Mouse (Mus musculus): ENCODE results near the gene Bpifa5.
A peak's percentile ranks its signal among the peaks of the same experiment; 100 is the strongest.
"Not testable (repeated sequence)": the region's sequence is repeated elsewhere in the genome, so short reads cannot be mapped to it uniquely, and the experiment has no call there.

Bpifa5 gene

DNA sequence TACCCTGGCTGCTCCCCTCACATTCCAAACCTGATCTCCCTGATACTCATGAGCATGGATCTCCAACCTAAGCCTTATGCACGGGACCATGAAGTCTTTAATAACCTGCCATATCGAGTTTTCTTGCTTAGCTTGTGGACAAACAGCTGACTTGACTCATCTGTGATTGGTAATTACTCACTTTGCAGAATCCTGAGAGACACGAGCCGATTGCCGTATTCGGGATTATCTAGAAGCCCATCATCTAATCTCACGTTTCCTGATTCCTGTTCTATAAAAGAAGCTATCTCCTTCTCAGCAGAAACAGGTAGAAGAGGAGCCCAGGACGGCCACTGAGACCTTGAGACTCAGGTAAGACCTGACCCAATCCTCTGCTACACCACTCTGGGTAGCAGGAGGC is at the start of gene Bpifa5:
Gene Bpifa5 (plus strand): TSS at position 301 of the 400 bp plus-strand sequence.
- DNase-seq (ENCODE audit: low spot score in 2 of 2) = no peak

DNA sequence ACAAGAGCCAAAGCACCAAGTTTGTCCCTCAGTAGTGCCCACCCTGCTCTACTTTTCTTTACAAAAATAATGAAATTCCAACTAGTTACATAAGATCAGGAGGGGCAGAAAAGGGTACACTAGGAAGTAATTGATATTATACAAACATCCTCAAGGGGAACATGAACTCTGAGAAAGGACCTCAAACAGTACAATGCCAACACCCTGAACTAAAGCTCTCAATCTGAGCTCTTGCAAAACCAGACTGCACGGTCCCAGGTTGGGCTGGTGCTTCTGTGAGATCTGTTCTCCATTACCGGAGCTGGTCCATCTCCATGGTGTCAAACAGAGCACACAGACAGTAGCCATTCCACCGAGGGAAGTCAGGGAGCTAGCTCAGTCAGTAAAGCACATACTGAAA is 45.0 kb upstream of the Bpifa5 start:
- no peak for DNase-seq (ENCODE audit: low spot score in 2 of 2)

DNA sequence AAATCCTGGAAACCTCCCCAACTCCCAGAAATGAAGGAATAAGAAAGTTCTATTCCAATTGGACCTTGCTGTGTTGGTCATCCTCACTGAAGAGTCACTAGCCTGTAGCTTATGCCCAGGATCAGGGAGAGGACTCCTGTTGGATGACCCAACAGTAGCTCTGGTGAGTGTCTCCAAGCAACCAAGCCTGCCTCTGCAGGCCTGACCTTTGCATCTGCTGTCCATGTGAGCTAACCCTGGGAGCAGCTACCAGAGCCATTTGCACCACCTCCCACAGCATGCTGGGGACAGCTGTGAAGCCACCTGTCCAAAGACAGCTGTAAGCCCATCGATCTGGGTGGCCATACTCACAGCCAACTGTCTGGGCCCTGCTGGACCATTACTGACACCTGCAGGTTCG is 32.3 kb upstream of the Bpifa5 start, which contains the start of gene Bpifa3:
Gene Bpifa3 (plus strand): TSS at position 217 of the 400 bp plus-strand sequence.
- DNase-seq (ENCODE audit: low spot score in 2 of 2) = no peak

DNA sequence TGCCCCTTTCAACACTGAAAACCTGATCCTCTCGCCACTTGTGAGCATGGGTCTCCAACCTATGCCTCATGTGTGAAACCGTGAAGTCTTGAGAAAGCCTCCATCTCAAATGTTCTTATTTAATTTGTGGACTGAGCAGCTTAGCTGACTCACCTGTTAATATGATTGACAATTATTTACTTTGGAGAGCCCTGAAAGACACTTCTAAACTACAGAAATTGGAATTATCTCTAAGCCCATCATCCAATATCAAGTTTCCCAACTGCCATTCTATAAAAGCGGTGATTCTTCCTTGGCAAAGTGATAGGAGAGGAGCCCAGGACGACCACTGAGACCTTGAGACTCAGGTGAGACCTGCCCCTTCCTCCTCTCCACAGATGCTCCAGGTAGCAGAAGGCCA is 19.8 kb upstream of the Bpifa5 start, which contains the start of gene Bpifa1:
Gene Bpifa1 (plus strand): TSS at position 301 of the 400 bp plus-strand sequence.
- no peak for DNase-seq (ENCODE audit: low spot score in 2 of 2)

GRCm38 (mm10) chr2:154143735-154144134 is 18.7 kb upstream of the Bpifa5 start:
- DNase-seq (ENCODE audit: low spot score in 2 of 2) = no peak

GRCm38 (mm10) chr2:154147496-154147895 is 14.9 kb upstream of the Bpifa5 start:
- no peak for DNase-seq (ENCODE audit: low spot score in 2 of 2)

- DNase-seq (ENCODE audit: low spot score in 2 of 2) = no peak
Measured at GRCm38 (mm10) chr2:154158433-154158832, 4.0 kb upstream of the Bpifa5 start.

DNA sequence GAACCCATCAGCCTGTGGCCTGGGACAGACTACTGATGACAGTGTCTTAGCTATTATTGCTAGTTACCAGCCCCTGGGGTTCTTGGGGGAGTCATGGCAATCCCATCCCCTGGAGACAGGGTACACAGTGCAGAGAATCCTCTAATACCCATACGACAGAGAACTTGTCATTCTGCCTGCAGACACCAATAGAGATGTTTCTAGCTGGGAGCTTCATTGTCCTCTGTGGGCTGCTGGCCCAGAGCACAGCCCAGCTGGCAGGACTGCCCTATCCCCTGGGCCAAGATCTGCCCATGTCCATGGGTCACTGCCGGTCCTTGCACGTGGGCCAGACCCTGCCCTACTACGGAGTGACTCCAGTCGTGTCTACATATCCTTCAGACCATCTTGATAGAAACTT is 899 bp downstream of the Bpifa5 start:
- DNase-seq (ENCODE audit: low spot score in 2 of 2) = no peak

DNA sequence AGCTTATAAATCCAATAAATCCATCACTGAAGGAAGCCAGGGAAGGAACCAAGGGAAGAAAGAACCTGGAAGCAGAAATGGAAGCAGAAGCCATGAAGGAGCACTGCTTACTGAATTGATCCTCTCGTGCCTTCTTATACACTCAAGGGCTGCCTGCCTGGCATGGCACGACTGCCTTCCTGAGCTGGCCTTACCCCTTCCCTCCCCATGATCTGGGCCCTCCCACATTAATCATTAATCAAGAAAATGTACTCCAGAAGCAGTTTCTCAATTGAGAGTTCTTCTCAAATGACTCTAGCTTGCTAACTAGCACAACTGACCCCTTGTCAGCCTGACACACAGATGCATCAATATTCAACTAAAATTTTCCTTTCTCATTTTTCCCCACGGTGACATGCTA is 6.8 kb downstream of the Bpifa5 start:
- no peak for DNase-seq (ENCODE audit: low spot score in 2 of 2)

- no peak for DNase-seq (ENCODE audit: low spot score in 2 of 2)
Measured at GRCm38 (mm10) chr2:154171621-154172020, 9.2 kb downstream of the Bpifa5 start.

DNA sequence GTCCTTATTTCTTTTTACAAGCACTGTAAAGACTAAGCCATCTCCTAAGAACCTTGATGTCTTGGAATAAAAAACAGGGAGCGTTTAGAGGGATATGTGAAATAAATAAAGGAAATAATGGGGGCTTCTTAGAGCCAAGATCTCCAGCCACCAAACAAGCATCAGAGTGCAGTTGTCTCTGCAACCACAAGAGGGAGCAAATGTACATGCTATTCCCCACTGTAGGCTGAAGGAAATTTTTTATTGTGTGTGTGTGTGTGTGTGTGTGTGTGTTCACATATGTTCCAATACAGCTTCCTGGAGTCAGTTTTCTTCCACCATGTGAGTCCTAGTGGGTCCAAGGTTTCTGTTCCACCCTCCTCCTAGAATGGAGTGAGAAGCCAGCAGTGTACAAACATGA is 10.9 kb downstream of the Bpifa5 start:
- DNase-seq (ENCODE audit: low spot score in 2 of 2) = peak in 1 of 2 experiments; percentile 22

DNA sequence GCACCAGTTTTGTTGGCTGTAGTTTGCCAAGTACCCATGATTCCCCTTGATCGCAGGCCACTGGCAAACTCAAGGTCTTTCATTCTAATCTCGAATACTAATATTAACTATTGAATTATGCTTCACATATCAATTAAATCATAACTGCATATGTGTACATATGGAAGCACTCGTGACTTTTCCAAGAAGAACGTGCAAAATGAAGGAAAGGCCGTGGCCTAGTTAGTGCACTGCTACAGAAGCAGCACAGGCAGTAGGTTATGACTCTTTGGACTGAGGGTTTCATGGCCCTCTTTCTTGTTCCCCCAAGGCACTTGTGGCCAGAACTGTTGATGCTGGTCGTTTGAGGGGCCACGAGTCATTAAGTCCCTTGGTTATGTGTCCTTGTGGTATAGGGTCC is 19.5 kb downstream of the Bpifa5 start:
- DNase-seq (ENCODE audit: low spot score in 2 of 2) = not testable (repeated sequence)

DNA sequence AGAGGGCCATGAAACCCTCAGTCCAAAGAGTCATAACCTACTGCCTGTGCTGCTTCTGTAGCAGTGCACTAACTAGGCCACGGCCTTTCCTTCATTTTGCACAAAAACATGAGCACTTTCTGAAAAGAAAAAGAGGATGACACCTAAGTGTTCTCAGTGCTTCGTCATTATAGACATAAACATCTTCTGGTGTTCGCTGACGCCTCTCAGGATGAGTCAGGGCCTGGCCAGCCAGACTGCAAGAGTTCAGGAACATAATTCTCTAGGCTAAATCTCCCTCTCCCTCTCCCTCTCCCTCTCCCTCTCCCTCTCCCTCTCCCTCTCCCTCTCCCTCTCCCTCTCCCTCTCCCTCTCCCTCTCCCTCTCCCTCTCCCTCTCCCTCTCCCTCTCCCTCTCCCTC is 20.7 kb downstream of the Bpifa5 start:
- not testable (repeated sequence) for DNase-seq (ENCODE audit: low spot score in 2 of 2)

DNA sequence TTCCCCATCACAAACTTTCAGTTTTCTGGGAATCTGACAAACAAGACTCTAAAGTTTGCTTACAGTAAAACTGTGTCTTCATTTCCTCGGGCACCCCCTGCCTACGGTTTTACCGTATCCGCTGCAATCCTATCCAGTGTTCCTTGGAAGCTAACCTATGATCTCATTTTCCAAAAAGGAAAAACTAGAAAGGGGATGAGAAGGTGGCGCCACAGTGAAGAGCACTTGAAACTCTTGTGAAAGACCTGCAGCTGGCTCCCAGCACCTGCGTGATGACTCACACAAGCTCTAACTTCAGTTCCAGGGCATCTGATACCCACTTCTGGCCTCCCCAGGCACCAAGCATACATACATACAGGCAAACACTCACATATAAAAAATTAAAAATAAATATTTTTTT is 22.9 kb downstream of the Bpifa5 start:
- no peak for DNase-seq (ENCODE audit: low spot score in 2 of 2)

- no peak for DNase-seq (ENCODE audit: low spot score in 2 of 2)
Measured at GRCm38 (mm10) chr2:154185748-154186147, 23.3 kb downstream of the Bpifa5 start.

DNA sequence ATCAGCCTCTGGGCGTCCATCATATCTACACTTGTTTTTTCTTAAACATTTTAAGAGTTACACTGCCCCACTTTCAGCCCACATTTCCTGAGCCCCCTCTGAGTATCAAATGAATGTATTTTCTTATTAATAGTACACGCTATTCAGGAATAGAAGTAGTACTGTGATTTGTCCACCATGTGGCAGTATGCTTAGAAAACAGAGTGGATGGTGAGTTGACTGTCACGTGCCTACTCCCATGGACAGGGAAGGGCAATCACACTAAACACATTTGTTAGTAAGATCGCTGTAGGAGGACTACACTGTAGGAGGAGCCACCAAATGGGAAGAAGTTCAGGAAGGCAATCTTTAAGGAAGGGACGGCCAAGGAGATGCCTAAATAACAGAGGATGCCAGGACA is 25.1 kb downstream of the Bpifa5 start:
- no peak for DNase-seq (ENCODE audit: low spot score in 2 of 2)

GRCm38 (mm10) chr2:154189877-154190434 is 27.5 kb downstream of the Bpifa5 start:
- no peak for DNase-seq (ENCODE audit: low spot score in 2 of 2)

- no peak for DNase-seq (ENCODE audit: low spot score in 2 of 2)
Measured at GRCm38 (mm10) chr2:154190546-154191258, 28.3 kb downstream of the Bpifa5 start, which contains the start of gene Bpifb1. Gene Bpifb1, plus strand, starts transcription at chr2:154190818.

DNA sequence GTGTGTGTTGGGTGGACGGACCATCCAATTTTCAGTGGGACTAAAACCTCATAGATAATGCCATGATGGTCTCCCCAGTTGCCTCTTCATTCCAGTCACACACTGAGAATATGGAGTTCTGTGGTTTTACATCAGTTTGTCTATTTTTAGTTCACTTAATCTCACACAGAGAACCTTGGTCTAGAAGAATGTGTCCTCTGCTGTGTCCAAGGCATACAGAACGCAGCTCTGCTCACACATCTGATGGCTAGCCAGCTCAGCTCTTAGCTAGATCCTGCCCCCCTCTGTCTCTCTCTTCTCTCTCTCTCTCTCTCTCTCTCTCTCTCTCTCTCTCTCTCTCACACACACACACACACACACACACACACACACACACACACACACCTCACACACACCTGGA is 29.7 kb downstream of the Bpifa5 start:
- no peak for DNase-seq (ENCODE audit: low spot score in 2 of 2)

- no peak for DNase-seq (ENCODE audit: low spot score in 2 of 2)
Measured at GRCm38 (mm10) chr2:154193071-154193470, 30.7 kb downstream of the Bpifa5 start.

DNA sequence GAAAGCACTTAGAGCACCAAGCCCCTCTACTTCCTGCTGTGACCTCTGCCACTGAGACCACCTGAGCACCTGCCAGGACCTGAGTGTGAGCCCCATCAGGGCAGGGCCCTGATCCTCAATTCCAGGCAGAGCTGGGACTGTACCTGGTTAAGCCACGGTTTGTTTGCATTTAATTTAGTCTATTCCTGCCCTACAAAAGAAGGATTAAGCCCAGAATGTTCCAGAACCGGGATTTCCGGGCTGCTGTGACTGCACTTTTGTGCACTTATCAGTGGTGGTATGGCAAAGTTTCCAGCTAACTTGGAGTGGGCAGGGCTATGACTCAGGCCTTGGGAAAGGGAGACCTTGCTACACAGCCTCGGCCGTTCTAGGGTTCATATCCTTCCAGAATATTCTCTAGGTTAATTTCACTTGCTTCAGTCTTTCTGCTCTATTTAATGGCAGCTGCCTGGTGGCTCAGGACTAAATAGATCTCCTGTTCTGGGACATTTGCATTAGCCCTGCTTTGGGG is 31.6 kb downstream of the Bpifa5 start:
- DNase-seq (ENCODE audit: low spot score in 2 of 2) = no peak

- no peak for DNase-seq (ENCODE audit: low spot score in 2 of 2)
Measured at GRCm38 (mm10) chr2:154197036-154197435, 34.6 kb downstream of the Bpifa5 start.

GRCm38 (mm10) chr2:154204630-154205029 is 42.2 kb downstream of the Bpifa5 start:
- no peak for DNase-seq (ENCODE audit: low spot score in 2 of 2)

Measured in frontal cortex, postnatal 25 days (tissue).